Mouse (Mus musculus) kidney, adult 2 months (tissue): ENCODE measurements around the gene AI413582.

ENCODE experiments used
- CTCF ChIP-seq: fragments of 200-500 bp; conservative IDR thresholded peaks from 2 replicates; pipeline ENCODE4 v1.5.1; 2011; ENCODE audit warnings: low read depth, mild to moderate bottlenecking, control low read depth, low read length, moderate library complexity, mixed read lengths; ENCODE audit not compliant: insufficient read depth, insufficient read length
- POLR2A ChIP-seq: fragments of 200-500 bp; IDR thresholded peaks from one replicate; pipeline ENCODE4 v1.6.1; 2011; ENCODE audit warnings: low read depth, low read length, control low read depth

- TF ChIP-seq POLR2A (no peak), CTCF (no peak)
These were observed 14.1 kb downstream of the AI413582 start for GRCm38 (mm10) chr17:27551393-27551940.
